Mouse (Mus musculus) 3T3-L1 (cell line): ENCODE measurements around the gene Adamtsl5.
A peak's percentile ranks its signal among the peaks of the same experiment; 100 is the strongest.

Experiments used
- DNase-seq: peaks from one replicate; pipeline ENCODE4 v3.0.0-alpha.2; 2015; ENCODE audit warnings: low read depth, low spot score

Gene Adamtsl5

DNA sequence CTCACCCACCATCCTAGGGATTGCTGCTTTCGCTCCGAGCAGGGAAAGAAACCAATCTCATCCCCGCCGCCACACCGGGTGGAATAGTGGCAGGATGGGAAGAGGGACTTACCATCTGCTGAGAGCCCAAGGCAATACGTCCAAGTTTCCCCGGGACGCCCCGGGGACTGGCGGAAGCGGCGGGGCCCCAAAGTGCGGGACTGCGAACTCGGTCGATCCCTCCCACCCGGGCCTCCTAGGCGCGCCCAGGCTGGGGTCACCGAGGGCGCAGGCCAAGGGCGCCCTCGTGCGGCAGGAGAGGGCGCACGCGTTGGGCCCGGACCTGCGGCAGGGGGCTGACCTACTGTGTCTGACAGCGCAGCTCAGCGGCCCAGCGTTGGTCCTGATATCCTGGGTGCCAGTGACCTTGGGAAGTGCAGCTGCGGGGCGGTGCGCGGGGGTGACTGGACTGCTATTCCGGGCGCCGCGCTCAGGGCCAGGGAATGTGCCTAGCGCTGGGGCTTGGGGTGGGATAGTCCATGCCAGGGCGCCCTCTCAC is at the start of gene Adamtsl5:
TSS of gene Adamtsl5 (minus strand) at position 169 of the 538 bp plus-strand sequence.
- peak; percentile 67 for DNase-seq

DNA sequence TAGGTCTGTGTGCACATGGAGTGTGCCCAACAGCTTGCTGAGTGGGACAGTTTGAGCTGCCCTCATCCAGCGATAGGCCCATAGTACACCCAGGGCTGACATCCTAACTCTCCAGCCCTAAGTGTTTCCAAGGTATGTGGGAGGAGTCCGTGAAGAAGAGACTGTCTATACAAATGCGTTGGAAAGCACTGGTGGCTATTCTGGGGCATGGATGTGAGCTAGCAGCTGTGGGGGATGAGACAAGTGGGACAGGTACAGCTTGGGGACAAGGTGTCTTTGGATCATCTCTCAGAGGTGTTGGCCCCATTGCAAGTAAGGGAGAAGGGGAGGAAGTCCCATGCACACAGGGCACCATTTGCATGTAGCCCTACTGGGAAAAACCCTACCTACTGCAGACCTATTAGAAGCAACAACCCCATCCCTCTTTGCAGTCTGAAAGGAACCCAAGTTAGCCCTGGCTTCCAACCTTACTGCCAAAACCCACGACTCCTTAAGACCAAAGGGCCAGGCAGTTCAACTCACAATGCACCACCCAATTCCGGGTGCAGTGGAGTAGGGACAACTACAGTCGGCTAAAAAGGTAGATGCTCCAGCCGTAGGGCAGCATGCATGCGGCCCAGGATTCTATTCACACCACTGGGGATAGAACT is 49.4 kb upstream of the Adamtsl5 start:
- DNase-seq, result no peak

DNA sequence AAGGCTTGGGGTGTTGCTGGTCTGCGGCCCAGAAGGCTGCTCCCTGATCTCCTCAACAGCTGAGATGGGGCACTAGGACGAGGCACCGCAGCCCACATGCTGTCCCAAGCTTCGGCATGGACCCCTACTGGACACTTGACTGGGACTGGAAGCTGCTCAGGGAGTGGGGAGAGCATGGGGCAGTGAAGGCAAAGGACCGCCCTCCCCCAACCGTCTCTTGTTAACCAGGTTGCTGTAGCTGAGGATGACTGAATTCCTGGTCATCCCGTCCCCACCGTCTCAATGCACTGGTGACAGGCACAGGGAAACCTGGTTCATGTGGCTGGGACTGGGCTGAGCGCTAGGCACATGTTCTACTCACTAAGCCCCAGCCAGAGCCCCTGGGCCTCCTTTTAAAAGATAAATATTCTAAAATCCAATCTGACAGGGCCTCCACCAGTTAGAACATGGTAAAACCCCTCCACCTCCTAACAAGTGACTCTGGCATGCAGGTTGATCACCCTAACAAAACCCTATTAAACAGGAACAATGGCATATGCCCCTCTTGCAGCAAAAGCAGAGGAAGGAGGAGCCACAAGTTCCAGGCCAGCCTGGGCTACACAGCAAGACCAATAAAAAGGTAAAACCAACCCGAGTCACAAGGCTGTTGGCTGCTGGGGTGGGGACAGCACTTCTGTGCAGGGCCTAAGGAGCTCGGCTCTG is 48.8 kb upstream of the Adamtsl5 start:
- no peak for DNase-seq

DNA sequence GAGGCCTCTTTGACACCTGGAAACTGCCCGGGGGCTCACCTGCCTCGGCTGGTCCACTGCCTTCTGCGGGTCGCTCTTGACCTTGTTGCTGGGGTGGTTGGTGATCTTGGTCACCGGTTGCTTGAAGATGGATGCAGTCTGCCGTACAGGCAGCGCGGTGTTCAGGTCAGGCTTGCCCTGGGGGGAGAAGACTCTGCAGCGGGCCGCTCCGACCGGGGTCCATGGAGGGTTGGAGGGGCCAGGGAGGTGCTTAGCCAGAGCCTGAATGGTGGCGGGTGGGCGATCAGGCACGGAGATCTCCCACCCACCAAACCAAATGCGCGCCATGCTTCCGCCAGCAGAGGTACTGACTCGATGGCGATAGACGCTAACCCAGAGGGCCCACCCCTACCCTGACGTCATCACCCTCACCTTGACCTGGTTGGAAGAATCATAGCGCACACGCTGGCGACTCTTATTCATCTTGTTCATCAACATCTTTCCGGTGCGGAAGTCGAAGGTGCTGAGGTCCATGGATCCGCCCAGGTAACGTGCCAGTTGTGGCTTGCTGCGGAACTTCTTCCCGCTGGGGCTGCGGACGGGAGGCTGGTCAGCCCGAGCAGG is 46.9 kb upstream of the Adamtsl5 start:
- no peak for DNase-seq

DNA sequence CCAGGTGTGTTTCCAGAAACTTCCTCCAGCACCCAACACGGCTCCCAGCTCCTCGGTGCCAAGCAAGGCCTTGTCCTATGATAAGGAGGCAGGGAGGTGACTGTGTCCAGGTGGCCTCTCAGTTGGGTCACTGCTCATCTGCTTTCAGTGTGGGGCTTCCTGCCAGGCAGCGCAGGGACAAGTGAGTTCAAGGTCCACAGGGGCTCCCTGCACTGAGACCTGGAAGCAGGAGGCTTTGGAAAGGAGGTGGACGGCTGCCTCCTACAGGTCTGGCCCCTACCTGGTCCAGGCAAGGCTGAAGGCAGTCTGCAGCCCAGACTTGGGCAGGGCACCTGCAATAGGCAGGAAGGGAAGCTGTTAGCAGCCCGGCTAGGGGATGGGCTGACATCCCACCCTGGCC is 44.5 kb upstream of the Adamtsl5 start:
- DNase-seq, result no peak

DNA sequence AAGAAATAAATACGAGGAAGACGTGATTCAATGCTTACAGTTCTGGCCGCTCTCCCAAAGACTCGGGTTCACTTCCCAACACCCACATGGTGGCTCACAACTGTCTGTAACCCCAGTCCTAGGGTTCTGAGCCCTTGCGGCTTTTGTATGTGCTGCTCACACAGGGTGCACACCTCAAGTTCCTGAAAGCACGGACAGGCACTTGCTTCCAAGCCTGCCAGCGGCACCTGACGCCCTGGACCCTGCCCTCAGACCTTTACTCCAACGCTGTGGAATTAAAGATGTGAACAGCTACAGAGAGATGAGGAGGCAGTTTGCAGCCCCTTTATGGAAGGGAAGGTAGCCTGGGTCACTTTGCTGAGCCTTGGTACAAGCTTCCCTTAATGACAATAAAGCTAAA is 42.5 kb upstream of the Adamtsl5 start:
- DNase-seq, result no peak

DNA sequence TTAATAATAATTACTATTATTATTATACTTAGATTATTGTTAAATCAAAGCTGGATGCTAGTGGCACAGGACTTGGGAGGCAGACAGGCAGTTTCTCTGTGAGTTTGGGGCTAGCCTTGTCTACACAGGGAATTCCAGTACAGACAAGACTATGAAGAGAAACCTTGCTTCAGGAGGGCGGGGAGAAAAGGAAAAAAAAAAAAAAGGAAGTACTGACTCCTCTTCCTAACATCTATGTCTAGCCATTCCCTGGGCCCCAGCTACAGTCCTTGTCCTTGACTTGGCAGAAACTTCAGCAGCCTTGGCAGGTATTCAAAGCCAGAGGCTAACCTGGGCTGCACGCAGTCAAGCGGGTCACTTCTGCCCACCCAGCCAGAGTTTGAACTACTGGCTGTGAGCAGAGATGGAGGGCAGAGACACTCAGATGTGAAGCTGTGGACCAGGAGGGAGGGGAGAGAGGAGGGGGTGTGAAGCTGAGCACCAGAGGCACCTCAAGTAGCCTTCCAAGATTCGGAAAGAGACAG is 41.0 kb upstream of the Adamtsl5 start:
- no peak for DNase-seq

DNA sequence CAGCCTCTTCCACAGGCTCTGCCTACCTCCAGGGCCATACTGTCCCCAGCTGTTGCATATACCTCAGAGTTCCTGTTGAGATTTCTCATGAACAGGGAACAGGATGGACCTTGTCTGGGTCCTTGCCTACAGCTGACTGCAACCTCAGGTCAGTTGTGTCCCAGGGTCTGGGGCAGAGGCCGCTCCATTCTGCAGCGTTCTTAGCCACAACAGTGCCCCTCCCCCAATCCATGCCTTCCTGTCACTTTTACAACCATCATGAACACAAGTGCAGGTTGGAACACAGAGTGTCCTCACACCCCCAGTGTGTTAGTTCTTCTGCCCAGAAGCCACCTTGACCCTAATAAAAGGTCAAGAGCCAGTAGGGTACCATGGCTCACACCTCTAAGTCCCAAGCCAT is 40.5 kb upstream of the Adamtsl5 start:
- no peak for DNase-seq

DNA sequence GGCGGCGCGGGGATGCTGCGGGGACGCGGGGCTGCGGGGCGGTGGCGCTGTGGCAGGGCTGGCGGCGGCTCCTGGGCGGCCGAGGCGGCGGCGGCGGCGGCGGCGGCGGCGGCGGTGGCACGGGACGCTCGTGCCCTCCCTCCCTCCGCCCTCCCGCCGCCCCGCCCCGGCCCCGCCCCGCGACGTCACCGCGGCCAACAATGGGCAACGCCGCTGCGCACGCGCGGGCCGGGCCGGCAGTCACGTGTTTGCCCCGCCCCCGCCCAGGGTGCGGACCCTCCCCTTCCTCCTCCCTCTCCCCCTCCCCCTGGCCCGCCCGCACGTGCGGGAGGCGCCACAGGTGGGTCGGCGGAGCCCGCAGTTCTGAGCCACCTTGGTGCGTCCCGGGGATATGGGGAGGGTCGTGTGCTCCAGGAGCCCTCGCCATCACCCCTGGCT is 39.3 kb upstream of the Adamtsl5 start, which contains the start of gene Mex3d:
TSS of gene Mex3d (minus strand) at position 138 of the 438 bp plus-strand sequence.
- peak; percentile 71 for DNase-seq

DNA sequence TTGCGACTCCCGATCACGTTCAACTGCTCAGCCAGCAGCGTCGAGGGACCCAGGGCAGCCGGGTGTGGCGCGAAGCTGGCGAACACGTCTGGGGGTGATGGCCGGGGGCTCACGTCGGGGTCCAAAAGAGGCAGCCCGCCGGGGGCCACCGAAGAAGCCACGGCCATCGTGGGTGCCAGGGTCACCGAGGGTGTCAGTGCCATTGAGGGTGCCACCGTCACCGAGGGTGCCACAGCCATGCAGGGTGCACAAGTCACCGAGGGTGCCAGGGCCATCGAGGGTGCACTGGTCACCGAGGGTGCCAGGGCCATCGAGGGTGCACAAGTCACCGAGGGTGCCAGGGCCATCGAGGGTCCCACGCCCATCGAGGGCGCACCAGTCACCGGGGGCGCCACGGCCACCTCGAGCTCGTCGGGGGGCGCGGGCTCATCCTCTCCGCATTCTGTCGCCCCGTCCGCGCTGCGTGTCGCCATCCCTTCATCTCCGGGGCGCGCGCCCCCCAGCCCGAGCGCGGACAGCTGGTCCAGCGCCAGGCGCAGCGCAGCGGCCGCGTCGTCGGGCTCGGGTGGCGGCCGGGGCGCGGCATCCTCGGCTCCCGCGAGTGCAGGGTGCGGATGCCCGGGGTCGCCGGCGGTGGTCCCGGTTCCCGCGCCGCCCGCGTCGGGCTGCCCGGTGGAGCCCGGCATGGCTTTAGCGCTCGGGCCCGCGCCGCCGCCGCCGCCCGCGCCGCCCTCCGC is 38.7 kb upstream of the Adamtsl5 start:
- no peak for DNase-seq

DNA sequence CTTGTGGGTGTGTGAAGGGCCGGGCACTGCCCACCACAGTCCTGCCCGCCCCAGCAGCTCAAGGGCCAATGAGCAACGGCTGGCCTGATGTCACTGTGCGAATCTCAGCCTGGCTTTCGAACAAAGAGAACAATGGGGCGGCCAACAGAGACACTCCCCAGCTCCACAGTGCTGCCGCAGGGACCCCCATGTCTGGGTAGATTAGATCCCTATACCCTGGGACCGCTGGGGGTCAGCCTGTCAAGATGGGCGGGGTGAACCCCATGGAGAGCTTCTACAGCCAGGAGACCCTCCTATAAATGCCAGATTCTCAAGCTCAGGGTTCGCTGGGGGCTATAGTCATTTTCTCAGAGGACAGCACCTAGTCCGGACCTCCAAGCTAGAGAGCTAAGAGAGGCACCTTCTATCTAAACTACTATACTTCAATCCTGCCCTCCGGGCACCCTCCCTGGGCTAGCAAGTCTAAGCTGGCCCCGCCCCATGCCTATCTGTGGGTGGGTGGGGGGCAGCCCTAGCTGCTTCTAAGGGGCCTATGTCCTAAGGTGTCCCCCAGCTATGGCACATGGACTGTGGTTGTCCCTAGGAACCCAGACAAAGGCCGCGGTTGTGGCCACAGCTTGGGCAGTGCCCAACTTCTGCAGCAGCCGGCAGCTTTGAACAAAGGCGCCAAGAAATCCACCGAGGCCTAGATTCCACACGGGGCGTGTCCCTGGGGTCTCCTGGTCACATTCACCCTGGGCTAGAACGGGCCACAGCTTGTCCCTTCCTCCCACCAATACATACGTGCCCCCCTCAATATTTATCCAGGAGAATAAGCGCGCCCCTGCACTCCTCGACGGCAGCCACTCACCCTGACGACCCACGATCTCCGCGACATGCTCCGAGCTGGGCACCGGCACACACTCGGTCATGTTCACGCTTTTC is 37.9 kb upstream of the Adamtsl5 start:
- DNase-seq, result peak; percentile 67

DNA sequence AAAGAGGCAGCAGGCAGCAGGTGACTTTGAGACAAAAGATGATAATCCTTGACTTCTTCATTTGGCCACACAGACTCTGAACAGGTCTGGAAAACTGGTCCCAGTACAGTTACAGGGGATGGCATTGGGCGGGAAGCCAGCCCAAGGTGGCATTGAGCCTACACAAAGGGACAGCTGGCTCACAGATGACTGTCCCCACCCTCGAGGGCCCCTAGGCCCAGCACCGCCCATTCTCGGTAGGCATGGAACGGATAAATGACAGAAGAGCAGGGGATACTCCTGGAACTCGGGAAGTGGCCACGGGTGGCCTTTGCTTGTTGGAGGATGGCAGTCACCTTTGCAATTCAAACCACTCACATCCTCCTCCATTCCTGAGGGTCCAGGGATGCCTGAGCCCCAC is 37.1 kb upstream of the Adamtsl5 start:
- DNase-seq, result no peak

DNA sequence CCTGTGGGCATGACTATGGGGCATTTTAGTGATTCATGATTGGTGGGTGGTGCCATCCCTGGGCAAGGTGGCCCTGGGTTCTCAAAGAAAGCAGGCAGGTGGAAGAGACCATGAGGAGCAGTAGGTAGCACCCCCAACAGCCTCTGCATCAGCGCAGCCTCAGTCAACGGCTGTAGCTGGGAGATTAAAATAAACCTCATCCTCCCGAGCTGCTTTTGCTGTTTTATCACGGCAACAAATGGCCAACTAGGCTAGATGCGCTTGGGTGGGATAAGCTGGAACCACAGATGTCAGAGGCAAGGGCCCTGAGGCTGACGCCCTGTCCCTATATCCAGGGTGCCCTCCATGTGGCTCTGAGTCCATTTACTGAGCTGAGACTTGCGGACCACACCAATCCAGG is 36.5 kb upstream of the Adamtsl5 start:
- no peak for DNase-seq

DNA sequence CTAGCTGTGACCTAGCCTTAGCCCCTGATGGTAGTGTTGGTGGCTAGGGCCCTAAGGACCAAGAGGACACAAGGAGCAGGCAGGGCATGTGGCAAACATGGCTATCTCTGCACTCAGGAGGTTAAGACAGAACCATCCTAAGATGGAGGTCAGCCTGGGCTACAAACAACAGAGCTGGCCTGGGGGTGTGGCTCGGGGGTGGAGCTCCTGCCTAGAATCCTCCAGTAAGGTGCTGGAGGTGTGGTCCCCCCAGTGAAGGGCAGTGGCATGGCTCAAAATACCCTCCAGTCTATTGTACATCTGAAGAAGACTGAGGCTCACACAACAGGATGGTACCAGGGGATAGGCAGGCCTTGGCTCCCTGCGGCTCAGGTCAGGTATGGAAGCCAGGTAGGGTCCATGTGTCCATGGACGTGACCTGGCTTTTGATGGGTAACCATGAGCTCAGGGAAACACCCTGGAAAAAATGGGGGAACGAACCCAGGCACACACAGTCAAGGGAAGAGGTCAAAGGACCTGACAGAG is 36.0 kb upstream of the Adamtsl5 start:
- no peak for DNase-seq

DNA sequence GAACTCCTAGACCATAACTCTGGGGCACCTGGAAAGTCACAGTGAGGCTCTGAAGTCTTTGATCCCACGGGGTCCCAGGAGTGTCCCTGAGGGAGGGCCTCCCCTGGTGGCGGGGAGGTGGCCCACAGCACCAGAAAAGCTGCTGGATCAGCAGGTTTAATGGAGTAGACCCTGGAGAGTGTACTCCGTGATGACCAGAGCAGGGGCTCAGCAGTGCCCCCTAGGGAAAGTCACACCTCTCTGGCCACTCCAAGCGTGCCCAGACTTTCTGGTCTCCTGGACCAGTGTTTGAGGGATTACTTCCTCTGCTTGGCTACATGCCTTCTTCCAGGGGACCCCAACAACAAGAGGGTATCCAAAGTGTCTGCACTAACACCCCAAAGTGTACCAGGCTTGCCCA is 35.2 kb upstream of the Adamtsl5 start:
- DNase-seq, result no peak

DNA sequence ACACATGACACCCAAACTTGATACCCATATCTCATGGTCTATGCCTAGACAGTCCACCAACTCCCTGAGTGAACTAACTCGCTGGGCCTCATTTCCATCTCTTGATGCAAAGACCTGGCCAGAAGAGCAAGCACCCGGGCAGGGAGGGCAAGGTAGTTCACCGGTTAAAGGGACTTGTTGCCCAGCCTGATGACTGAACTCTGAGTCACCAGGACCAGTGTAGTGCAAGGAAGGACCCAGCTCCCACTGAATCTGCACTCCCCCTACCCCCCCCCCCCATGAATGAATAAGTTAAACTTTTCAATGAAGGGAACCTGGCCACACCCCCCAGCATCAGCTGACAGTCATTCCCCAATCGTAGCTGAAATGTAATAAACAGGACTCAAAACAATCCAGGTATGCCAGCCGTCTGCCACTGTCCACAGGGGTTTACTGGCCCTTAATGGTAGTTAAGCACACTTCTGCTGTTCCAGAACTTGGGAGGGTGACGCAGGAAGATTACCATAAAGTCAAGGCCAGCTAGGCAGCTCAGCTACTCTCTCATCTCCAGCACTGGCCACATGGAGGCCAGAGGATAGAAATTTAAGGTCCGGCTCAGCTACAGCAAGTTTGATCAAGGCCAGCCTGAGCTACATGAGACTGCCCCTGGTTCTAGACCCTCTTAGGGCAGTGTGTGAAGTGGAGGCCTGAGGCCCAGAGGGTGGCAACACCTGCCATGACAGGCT is 34.6 kb upstream of the Adamtsl5 start:
- DNase-seq, result no peak

DNA sequence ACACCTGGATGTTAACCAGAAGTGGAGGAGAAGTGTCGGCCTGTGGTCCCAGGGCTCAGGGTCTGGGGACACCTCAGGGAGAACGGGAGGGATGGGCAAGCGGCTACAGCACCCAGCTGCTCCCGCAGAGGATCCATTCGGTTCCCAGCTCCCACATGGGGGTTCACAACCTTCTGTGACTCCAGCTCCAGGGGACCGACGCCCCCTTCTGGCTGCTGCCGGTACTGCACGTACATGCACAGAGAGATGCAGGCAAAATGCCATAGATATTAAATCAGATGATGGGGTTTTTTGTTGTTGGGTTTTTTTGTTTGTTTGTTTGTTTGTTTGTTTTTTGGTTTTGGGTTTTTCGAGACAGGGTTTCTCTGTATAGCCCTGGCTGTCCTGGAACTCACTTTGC is 29.5 kb upstream of the Adamtsl5 start:
- no peak for DNase-seq

DNA sequence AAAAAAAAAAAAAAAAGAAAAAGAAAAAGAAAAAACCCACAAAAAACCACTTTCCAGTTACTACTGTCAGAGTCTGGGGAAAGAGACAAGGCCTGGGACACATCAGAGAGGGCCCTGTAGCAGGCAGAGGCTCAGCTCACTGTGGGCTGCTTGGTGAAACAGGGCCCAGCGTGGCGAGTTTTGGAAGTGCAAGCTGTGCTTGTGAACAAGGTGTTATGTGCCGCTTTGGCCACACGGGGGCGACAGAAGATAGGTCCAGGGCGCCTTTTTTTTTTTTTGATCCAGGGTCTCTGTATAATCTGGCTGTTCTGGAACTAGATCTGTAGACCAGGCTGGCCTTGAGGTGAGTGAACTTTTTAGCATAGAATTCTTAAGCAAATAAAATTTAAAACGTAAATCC is 27.9 kb upstream of the Adamtsl5 start:
- peak; percentile 96 for DNase-seq

DNA sequence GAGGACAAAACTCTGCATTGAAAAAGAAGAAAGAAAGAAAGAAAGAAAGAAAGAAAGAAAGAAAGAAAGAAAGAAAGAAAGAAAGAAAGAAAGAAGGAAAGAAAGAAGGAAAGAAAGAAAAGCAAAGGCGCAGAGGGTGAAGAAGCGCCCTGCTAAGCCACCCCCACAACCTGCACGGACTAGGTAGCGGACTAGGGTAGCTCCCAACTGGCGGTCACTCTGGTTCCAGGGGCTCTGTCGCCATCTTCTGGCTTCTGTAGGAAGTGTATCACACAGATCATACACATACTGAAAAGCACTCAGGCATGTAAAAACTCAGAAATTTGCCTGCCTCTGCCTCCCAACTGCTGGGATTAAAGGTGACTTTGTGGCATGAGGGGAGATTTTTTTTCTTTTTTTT is 25.9 kb upstream of the Adamtsl5 start:
- DNase-seq, result peak; percentile 77

DNA sequence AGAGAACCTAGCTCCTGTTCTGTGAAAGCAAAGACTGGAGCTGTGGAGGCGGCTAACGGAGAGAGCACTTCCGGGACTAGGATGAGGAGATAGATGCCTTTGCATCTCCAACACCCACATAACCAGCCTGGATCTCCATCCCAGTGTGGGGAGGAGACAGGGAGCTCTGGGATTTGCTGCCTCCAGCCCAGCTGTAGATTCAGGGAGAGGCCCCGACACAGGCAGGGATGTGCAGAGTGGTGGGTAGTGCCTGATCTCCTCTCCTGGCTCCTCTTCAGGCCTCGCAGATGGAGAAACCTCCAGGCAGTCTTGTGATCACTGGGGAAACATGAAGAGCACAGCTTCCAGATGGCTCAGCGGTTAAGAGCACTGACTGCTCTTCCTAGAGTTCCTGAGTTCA is 24.5 kb upstream of the Adamtsl5 start:
- no peak for DNase-seq
